Mouse (Mus musculus) cerebral cortex, adult 2 months (tissue): ENCODE data around the gene Gtf2h1.

ENCODE experiments used
- WGBS: fragments of 180-500 bp; shearing (Covaris S2); methylation state at CpG from one replicate; pipeline ENCODE4 v1.1.7; 2018; 5-methylcytosine and 5-hydroxymethylcytosine counted together

Gtf2h1 gene

GRCm38 (mm10) chr7:46849287-46849686 is 53.4 kb downstream of the Gtf2h1 start:
- WGBS = 87% methylated on average over 5 of the region's 5 CpGs

- WGBS = 55% methylated on average over 7 of the region's 7 CpGs
Measured at GRCm38 (mm10) chr7:46851026-46851425, 55.1 kb downstream of the Gtf2h1 start.

GRCm38 (mm10) chr7:46852666-46853065 is 56.8 kb downstream of the Gtf2h1 start:
- 66% methylated on average over 1 of the region's 1 CpGs for WGBS

- WGBS = 84% methylated on average over 9 of the region's 9 CpGs
Measured at GRCm38 (mm10) chr7:46853365-46853764, 57.5 kb downstream of the Gtf2h1 start.

GRCm38 (mm10) chr7:46855866-46856560 is 60.1 kb downstream of the Gtf2h1 start:
- WGBS = 75% methylated on average over 7 of the region's 7 CpGs

GRCm38 (mm10) chr7:46857436-46857835 is 61.5 kb downstream of the Gtf2h1 start:
- WGBS = 81% methylated on average over 9 of the region's 9 CpGs

- 47% methylated on average over 6 of the region's 6 CpGs for WGBS
Measured at GRCm38 (mm10) chr7:46859031-46859430, 63.1 kb downstream of the Gtf2h1 start.

GRCm38 (mm10) chr7:46860996-46861395 is 65.1 kb downstream of the Gtf2h1 start, which contains the start of gene Ldhc:
Gene Ldhc, plus strand, starts transcription at chr7:46861203.
- 60% methylated on average over 10 of the region's 10 CpGs for WGBS

GRCm38 (mm10) chr7:46871988-46872387 is 76.1 kb downstream of the Gtf2h1 start:
- 78% methylated on average over 4 of the region's 4 CpGs for WGBS
